10 mouse cellular contexts compared by ENCODE assay signal in the genomic region with DNA sequence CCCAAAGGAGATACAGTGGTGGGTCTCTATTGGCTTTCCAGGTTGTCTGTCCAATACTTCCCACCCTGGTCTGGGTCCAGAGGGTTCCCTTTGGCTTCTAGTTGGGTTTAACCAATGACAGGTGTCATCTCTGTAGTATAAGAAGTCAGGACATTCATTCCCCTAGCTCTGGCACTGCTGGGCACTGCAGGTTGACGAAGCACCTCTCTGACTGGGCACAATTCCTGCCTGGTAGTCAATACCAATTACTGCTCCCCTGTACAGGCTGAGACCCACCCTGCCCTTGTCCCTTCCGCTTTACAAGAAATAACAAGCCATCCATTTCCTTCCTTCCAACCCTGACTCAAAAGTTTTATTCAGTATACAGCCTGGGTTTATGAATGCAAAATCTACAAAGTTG.
DNase-seq lines count a peak whose midpoint lies in the region; ATAC-seq and TF ChIP-seq lines count a peak whose summit lies in the region.
"Had no signal": no experiment of that assay in that cellular context is flagged by ENCODE, and none has a peak within 500 bp of the region (broad histone marks: within the 10 kb centered on the region; RNA-seq: fewer than 3 reads in every experiment).

No protein-coding gene starts in this region.

- no peak overlapping the region for H3K4me3 ChIP-seq in heart, embryonic 12.5 days
- H3K4me3 ChIP-seq in left cerebral cortex, adult 2 months: no peak overlapping the region
- H3K4me3 ChIP-seq in embryonic fibroblast, embryonic 13.5 days (ENCODE audit: insufficient read depth, low read length): no peak overlapping the region
- no peak overlapping the region for H3K4me3 ChIP-seq in midbrain, embryonic 16.5 days (ENCODE audit: low read depth, low read length)

- TF ChIP-seq CTCF in left cerebral cortex, adult 2 months (IDR thresholded peaks at IDR 0.05): no peak
- no peak for TF ChIP-seq CTCF in embryonic fibroblast, embryonic 13.5 days (IDR thresholded peaks at IDR 0.05; ENCODE audit: borderline replicate concordance, insufficient read depth, low read length)

- H3K9ac ChIP-seq in heart, embryonic 12.5 days: no peak overlapping the region
- no peak overlapping the region for H3K9ac ChIP-seq in midbrain, embryonic 16.5 days (ENCODE audit: low read depth, low read length)

- DNase-seq in heart, adult 9 months (ENCODE audit: low spot score in 2 of 2): no peak
- no peak for DNase-seq in left cerebral cortex, adult 2 months (ENCODE audit: extremely low spot score in 1 of 2, low spot score in 2 of 2)
- DNase-seq in left cerebral cortex, postnatal 25 days (ENCODE audit: low spot score in 2 of 2): no peak
- DNase-seq in ovary, postnatal 10 days (ENCODE audit: low spot score): no peak
- DNase-seq: cerebellum, adult 11-12 months; spleen, adult 18-20 months; thymus, postnatal 25 days had no signal

- no peak overlapping the region for H3K4me2 ChIP-seq in heart, embryonic 12.5 days
- no peak overlapping the region for H3K4me2 ChIP-seq in midbrain, embryonic 16.5 days (ENCODE audit: low read length)

- no peaks in the 10 kb centered on the region for H3K27me3 ChIP-seq in heart, embryonic 12.5 days (replicated peaks)
- no peaks in the 10 kb centered on the region for H3K27me3 ChIP-seq in midbrain, embryonic 16.5 days (ENCODE audit: control insufficient read depth, insufficient read depth, low read depth, low read length)

- no peaks in the 10 kb centered on the region for H3K9me3 ChIP-seq in heart, embryonic 12.5 days (replicated peaks)
- no peaks in the 10 kb centered on the region for H3K9me3 ChIP-seq in midbrain, embryonic 16.5 days (replicated peaks; ENCODE audit: control insufficient read depth, low read length, poor library complexity, severe bottlenecking)

- ATAC-seq in heart, embryonic 12.5 days (ENCODE audit: insufficient number of reproducible peaks, low FRiP score): no peak
- no peak for ATAC-seq in midbrain, embryonic 16.5 days

- intact Hi-C loops in left cerebral cortex, adult 2 months (cut with DNase I): loop anchor here (5.0 kb wide), 1 partner anchor 82 kb away; a partner anchor contains a TSS
- intact Hi-C loops in left cerebral cortex, postnatal 25 days (cut with DNase I): loop anchor here (2.0 kb wide), 1 partner anchor 44 kb away; no protein-coding TSS in a partner anchor

- no peak for TF ChIP-seq POLR2A in embryonic fibroblast, embryonic 13.5 days (IDR thresholded peaks at IDR 0.05; ENCODE audit: low read depth, low read length)

- WGBS in heart, embryonic 12.5 days: 87% methylated on average over 2 of the region's 2 CpGs
- WGBS in midbrain, embryonic 16.5 days: 90% methylated on average over 2 of the region's 2 CpGs

- H3K4me1 ChIP-seq in heart, embryonic 12.5 days (replicated peaks): peaks cover 30% of the 10 kb centered on the region
- peaks cover 22% of the 10 kb centered on the region for H3K4me1 ChIP-seq in embryonic fibroblast, embryonic 13.5 days (ENCODE audit: control insufficient read depth, insufficient read depth, low read length)
- H3K4me1 ChIP-seq in midbrain, embryonic 16.5 days (ENCODE audit: control insufficient read depth, insufficient read depth, low read length): peaks cover 19% of the 10 kb centered on the region

- peak overlapping the region; percentile 56; the same call in 1 of the 2 replicates for H3K27ac ChIP-seq in heart, embryonic 12.5 days (ENCODE audit: poor library complexity, severe bottlenecking)
- H3K27ac ChIP-seq in left cerebral cortex, adult 2 months: peak overlapping the region; percentile 34
- H3K27ac ChIP-seq in embryonic fibroblast, embryonic 13.5 days (ENCODE audit: insufficient read depth, low read length): peak overlapping the region; percentile 92
- H3K27ac ChIP-seq in midbrain, embryonic 16.5 days (ENCODE audit: low read length): peak overlapping the region; percentile 69

- no peaks in the 10 kb centered on the region for H3K36me3 ChIP-seq in heart, embryonic 12.5 days
- no peaks in the 10 kb centered on the region for H3K36me3 ChIP-seq in midbrain, embryonic 16.5 days (ENCODE audit: control insufficient read depth, insufficient read depth, low read length)

Comparison
In these comparisons a context has a peak if more than half of its experiments do, and no peak if none do; other contexts are left out.
1. H3K27ac ChIP-seq: peak in every context shown above with its lines; median percentile 92 in embryonic fibroblast, embryonic 13.5 days; 69 in midbrain, embryonic 16.5 days; 56 in heart, embryonic 12.5 days; 34 in left cerebral cortex, adult 2 months.